Mouse (Mus musculus) bone marrow macrophage, adult 2 months (primary cell): ENCODE data around the gene Lzts2. TPM values are rescaled to one million over a fixed set of nuclear protein-coding genes. Genes with fewer than 3 reads are reported as not detected.

Experiments
- H3K27ac ChIP-seq: 2 replicates; pipeline ENCODE4 v1.5.1; 2012; ENCODE audit warnings: low read depth, low read length; ENCODE audit not compliant: insufficient read depth
- H3K4me1 ChIP-seq: 2 replicates; pipeline ENCODE4 v1.6.1; 2012; ENCODE audit warnings: low read length; ENCODE audit not compliant: control insufficient read depth, insufficient read depth
- H3K4me3 ChIP-seq: 2 replicates; pipeline ENCODE4 v1.5.1; 2012; ENCODE audit warnings: mild to moderate bottlenecking, low read length, moderate library complexity; ENCODE audit not compliant: insufficient read depth
- CTCF ChIP-seq: IDR thresholded peaks from 2 replicates; pipeline ENCODE4 v1.5.1; 2012; ENCODE audit warnings: low read depth, mild to moderate bottlenecking, low read length, moderate library complexity
- POLR2A ChIP-seq: IDR thresholded peaks from 2 replicates; pipeline ENCODE4 v1.6.1; 2012; ENCODE audit warnings: mild to moderate bottlenecking, low read depth, low read length, borderline replicate concordance
- polyA plus RNA-seq: library from polyadenylated mRNA; stranded (reverse); fragments of >200 nt; gene quantifications from 2 replicates; pipeline ENCODE4 v1.2.4, GENCODE M21; 2012; ENCODE audit not compliant: missing spikeins, insufficient read depth, insufficient read length

Lzts2 gene
- polyA plus RNA-seq, 1 experiment, result 3.0 TPM

DNA sequence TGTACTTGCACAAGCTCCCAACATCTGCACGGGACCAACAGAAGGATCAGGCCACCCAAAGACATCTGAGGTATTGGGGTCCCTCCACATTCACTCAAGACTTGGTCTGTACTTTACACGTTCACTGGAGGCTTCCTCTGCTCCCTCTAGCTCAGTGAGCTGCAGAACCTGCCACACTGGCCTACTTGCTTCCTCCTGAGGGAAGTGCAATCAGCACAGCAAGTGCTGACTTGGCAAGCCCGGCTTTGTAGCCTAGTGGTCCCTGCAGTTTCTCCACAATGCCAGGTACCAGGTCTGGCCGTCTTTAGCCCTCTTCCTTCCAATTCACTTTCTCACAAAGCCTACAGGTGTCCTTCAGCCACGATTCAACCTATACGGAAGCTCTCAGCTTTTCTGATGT lies 27.2 kb upstream of the Lzts2 start:
- H3K4me3 ChIP-seq, result no peak overlapping the region
- H3K27ac ChIP-seq, result no peak overlapping the region
- H3K4me1 ChIP-seq, result peaks cover 24% of the 10 kb centered on the region
- no peak for TF ChIP-seq POLR2A
- no peak for TF ChIP-seq CTCF

DNA sequence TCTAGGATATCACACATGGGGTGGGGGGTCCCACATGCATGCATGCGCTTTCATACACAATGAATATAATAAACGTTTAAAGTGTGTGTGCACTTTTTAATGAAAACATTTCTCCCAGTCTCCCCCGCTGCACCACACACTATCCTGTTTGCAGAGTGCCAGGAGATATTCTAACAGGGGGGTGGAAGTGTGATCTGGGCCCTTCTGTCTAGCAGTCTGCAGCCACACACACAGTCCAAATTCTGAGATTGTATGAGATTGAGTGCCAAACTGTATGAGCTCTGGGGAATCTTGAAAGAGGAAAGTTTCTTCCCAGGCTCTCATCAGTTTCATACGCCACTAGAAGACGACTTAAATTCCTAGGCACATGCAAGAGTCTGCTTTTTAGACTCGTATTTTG lies 26.4 kb upstream of the Lzts2 start:
- no peak overlapping the region for H3K4me3 ChIP-seq
- H3K4me1 ChIP-seq, result peaks cover 21% of the 10 kb centered on the region
- H3K27ac ChIP-seq, result no peak overlapping the region
- no peak for TF ChIP-seq CTCF
- no peak for TF ChIP-seq POLR2A

DNA sequence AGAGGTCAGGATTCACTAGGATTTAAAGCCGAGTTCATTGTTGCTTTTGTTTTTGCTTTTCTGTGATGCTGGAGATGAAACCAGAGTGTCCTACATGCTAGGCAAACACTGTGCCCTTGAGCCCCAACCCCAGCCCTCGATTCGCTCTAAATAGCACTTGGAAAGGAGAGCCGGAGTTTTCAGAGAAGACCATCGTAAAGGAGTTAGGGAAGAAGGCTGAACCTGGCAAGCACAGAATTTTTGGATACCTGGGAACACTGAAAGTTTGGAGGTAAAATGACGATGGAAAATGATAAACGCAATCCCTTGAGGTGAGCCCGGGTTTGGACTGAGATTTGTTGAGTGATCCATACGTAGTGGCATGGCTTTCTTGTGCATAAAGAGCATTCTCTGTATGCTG lies 25.9 kb upstream of the Lzts2 start:
- H3K4me1 ChIP-seq, result peaks cover 17% of the 10 kb centered on the region
- TF ChIP-seq CTCF (no peak), POLR2A (no peak)
- H3K4me3 ChIP-seq, result no peak overlapping the region
- no peak overlapping the region for H3K27ac ChIP-seq

DNA sequence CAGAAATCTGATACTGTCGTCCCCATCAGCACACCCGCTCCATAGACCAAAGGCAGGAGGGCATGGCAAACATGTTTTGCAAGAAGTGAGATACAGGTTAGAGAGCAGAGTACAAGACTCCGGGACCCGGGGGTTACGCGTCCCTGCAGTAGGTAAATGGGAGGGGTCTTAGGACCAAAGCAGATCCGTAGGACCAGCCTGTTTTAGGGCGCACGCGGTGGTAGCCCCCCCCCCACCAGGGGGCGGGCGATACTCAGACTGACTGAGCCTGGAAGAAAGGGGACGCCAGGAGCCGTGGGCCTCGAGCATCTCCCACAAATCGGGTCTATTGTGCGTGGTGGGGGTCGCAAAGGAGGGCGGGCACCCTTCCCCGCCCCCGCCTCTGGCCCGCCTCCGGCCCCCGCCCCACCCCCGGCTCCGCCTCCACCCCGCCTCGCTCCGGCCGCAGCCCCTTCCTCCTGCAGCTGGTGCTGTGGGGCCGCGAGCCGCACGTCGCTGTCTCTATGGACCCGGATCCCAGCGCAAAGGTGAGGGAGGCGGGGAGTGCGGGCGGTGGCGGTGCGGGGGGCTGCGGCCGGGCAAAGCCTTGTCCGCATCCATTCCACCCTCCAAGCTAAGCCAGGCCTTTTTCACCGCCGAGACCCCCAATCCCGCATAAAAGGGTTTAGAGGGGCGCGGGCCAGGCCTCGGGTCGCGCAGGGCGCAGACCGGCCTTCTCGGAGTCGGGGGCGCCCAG lies 25.2 kb upstream of the Lzts2 start, which contains the start of gene Sema4g:
Gene Sema4g, plus strand, starts transcription at position 271 of the 736 bp plus-strand sequence.
- Histone ChIP-seq H3K4me3 (peak within 1 kb of the TSS; percentile 38), H3K4me1 (peaks cover 15% of the 10 kb centered on the region), H3K27ac (no peak within 1 kb of the TSS)
- TF ChIP-seq CTCF, result no peak
- no peak for TF ChIP-seq POLR2A

DNA sequence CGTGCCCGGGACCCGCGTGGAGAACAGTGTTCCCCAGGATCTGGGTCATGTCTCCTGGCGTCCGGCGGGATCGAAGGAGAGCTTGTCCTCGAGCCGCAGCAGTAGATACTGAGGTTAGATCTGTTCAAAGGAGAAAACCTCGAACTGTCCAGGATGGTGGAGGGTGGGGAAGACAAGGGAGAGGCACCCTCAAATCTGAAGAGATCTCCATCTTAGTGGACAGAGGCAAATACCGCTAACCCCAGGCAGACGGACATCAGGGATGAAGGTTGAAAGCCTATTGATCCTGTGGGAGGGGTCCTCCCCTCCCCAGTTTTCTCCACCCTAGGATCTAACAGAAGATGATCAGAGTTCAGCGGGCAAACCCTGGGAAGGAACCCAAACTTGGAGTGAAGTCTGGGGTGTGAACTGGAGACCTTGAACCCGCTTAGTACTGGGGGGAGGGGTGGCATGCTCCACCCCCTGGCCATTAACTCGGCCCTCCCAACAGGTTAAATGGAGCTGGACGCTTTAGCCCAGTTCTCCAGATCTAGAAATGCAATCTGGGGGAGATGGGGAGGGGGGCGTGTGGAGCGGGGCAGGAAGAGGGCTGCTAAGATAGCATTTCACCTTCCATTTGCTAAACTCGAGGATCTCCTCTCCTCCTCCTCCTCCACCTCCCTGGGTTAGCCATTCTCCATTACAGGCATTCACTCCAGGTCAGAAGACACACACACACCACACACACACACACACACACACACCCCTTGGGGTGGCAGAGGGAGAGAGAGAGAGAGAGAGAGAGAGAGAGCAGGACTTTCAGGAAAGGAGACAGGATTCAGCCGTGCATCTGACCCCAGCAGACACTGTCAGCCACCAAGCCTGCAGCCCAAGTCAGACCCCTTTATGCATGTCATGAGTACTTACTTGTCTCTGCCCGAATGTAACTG lies 24.4 kb upstream of the Lzts2 start:
- peaks cover 15% of the 10 kb centered on the region for H3K4me1 ChIP-seq
- peak overlapping the region; percentile 34 for H3K4me3 ChIP-seq
- no peak overlapping the region for H3K27ac ChIP-seq
- TF ChIP-seq CTCF (no peak), POLR2A (no peak)

DNA sequence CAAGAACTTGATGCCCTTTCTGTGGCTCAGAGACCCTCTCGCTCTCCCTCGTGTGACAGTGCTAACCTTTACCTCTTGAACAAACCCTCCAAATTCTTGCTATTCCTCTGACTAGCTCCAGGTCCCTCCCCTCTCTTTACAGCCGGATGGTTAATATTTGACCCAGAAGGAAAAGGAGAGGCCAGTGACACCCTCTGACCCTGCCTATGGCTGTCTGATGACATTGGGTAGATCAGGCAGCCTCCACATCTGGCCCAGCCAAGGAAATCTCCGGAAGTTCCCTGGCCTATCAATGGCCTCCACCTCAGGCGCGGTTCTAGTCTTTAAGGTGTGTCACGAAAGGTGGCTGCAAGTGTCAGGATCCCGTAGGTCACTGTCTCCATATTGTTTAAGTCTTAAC lies 23.2 kb upstream of the Lzts2 start:
- no peak overlapping the region for H3K27ac ChIP-seq
- no peak for TF ChIP-seq CTCF
- no peak for TF ChIP-seq POLR2A
- H3K4me1 ChIP-seq, result peaks cover 11% of the 10 kb centered on the region
- no peak overlapping the region for H3K4me3 ChIP-seq

DNA sequence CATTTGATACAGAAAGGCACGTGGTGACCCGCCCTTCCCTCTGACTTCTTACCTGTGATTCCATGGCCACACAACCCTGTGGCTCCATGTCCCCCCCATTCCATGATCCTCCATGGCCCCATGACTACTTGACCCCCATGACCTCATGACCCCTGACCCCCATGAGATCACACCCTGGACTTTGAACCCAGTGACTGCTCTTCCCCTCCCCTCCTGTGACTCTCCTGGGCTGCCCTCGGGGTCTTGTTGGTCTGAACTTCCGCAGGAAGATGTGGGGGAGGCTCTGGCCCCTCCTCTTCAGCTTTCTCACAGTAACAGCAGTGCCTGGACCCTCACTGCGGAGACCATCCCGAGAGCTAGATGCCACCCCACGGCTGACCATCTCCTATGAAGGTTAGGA lies 22.0 kb upstream of the Lzts2 start:
- Histone ChIP-seq H3K4me3 (no peak overlapping the region), H3K4me1 (peaks cover 4% of the 10 kb centered on the region), H3K27ac (no peak overlapping the region)
- TF ChIP-seq POLR2A, result no peak
- no peak for TF ChIP-seq CTCF

DNA sequence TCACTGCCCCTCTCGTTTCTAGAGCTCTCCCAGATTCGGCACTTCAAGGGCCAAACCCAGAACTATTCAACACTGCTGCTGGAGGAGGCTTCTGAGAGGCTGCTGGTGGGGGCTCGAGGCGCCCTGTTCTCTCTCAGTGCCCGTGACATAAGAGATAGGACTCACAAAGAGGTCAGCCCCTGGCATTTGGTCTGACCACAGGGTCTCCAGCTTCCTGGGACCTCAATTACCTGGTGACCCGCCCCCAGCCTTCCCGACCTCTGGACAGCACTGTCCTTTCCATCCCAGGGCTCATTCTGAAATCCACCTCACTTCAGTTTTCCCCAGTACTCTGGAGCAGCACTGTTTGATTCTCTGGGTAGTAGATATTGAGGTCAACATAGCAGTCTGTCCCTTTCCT lies 21.5 kb upstream of the Lzts2 start:
- Histone ChIP-seq H3K27ac (no peak overlapping the region), H3K4me1 (no peaks in the 10 kb centered on the region), H3K4me3 (no peak overlapping the region)
- TF ChIP-seq CTCF (no peak), POLR2A (no peak)

DNA sequence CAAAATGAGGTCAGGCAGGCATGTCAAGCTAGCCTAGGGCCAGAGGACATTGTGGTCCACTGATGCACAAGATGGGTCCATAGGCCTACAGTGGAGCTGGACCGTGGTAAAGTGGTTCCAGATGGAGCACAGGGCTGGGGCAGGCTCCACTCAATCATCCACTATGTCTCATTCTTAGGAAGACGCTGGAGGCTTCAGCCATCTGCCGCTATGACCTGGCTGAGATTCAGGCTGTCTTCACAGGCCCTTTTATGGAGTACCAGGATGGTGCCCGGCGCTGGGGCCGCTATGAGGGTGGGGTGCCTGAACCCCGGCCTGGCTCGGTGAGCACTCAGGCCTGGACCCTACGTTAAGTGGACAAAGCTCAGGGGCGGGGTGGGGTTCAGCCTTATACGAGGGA lies 16.4 kb upstream of the Lzts2 start:
- Histone ChIP-seq H3K4me3 (no peak overlapping the region), H3K27ac (no peak overlapping the region), H3K4me1 (no peaks in the 10 kb centered on the region)
- TF ChIP-seq POLR2A, result no peak
- no peak for TF ChIP-seq CTCF

DNA sequence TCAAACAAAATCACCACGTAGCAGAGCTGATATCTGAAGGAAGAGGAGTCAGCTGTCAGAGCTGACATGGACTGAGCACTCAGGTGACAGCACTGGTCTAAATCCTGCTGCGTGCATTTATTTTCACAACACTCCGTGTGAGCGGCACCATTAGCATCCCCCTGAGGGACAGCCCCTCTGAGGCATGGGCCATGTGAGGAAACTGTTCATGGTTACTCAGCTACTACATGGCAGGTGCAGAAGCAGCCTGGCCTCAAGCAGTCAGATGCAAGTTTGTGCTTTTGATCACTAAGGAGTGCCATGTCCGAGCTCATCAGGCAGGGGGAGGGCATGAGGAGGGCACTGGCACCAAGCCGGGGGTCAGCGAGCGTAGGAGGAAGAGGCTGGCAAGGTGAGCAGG lies 14.6 kb upstream of the Lzts2 start:
- TF ChIP-seq CTCF (no peak), POLR2A (no peak)
- Histone ChIP-seq H3K4me3 (no peak overlapping the region), H3K27ac (no peak overlapping the region), H3K4me1 (no peaks in the 10 kb centered on the region)
